ENCODE assay signal across 8 mouse cellular contexts in genomic region chr14:76010102-76011061, GRCm38 (mm10). TPM values are rescaled to one million over a fixed set of nuclear protein-coding genes. Genes with fewer than 3 reads are reported as not detected.
DNase-seq lines count a peak whose midpoint lies in the region; ATAC-seq and TF ChIP-seq lines count a peak whose summit lies in the region.

TSS of gene Gtf2f2 (minus strand) at chr14:76010865.

- peak within 1 kb of the TSS; percentile 84 for H3K4me2 ChIP-seq in forebrain, embryonic 13.5 days
- peak within 1 kb of the TSS; percentile 85 for H3K4me2 ChIP-seq in liver, postnatal 0 days (ENCODE audit: low read depth, low read length)
- peak within 1 kb of the TSS; percentile 78 for H3K4me2 ChIP-seq in neural tube, embryonic 14.5 days (ENCODE audit: low read depth, low read length)

- peak; percentile 81 for ATAC-seq in cerebellum, adult (ENCODE audit: insufficient number of reproducible peaks, low FRiP score, low TSS enrichment)
- ATAC-seq in forebrain, embryonic 13.5 days: peak; percentile 95
- peak; percentile 93 for ATAC-seq in liver, postnatal 0 days
- peak; percentile 90 for ATAC-seq in neural tube, embryonic 14.5 days (ENCODE audit: low read depth)

- peak within 1 kb of the TSS; percentile 83 for H3K9ac ChIP-seq in ES-Bruce4 (ENCODE audit: low read depth, poor library complexity, severe bottlenecking)
- H3K9ac ChIP-seq in forebrain, embryonic 13.5 days: peak within 1 kb of the TSS; percentile 85
- peak within 1 kb of the TSS; percentile 84 for H3K9ac ChIP-seq in liver, postnatal 0 days (replicated peaks)
- peak within 1 kb of the TSS; percentile 78 for H3K9ac ChIP-seq in neural tube, embryonic 14.5 days (replicated peaks; ENCODE audit: low read depth, low read length)

- peak; percentile 19 for TF ChIP-seq POLR2A in ES-Bruce4 (IDR thresholded peaks at IDR 0.05; ENCODE audit: insufficient read depth, low read length)

- no peaks in the 10 kb centered on the region; the same call in 1 of the 2 replicates for H3K27me3 ChIP-seq in ES-Bruce4 (ENCODE audit: control insufficient read depth, insufficient read depth, low read length, poor library complexity, severe bottlenecking)
- no peaks in the 10 kb centered on the region for H3K27me3 ChIP-seq in forebrain, embryonic 13.5 days
- H3K27me3 ChIP-seq in liver, postnatal 0 days (ENCODE audit: insufficient read depth, low read length): no peaks in the 10 kb centered on the region
- no peaks in the 10 kb centered on the region for H3K27me3 ChIP-seq in neural tube, embryonic 14.5 days (ENCODE audit: control insufficient read depth, insufficient read depth, low read length)

- no peak within 1 kb of the TSS for H3K27ac ChIP-seq in ES-Bruce4 (ENCODE audit: insufficient read depth, low read length)
- H3K27ac ChIP-seq in forebrain, embryonic 13.5 days: peak within 1 kb of the TSS; percentile 79
- H3K27ac ChIP-seq in liver, postnatal 0 days (ENCODE audit: low read depth): peak within 1 kb of the TSS; percentile 87
- H3K27ac ChIP-seq in neural tube, embryonic 14.5 days (ENCODE audit: low read depth, low read length): peak within 1 kb of the TSS; percentile 82

- WGBS in forebrain, embryonic 13.5 days: under 1% methylated on average over 67 of the region's 67 CpGs
- under 1% methylated on average over 67 of the region's 67 CpGs for WGBS in large intestine, adult 2 months
- under 1% methylated on average over 67 of the region's 67 CpGs for WGBS in liver, postnatal 0 days (ENCODE audit: insufficient replicate concordance)
- WGBS in neural tube, embryonic 14.5 days: 2% methylated on average over 67 of the region's 67 CpGs

- H3K4me1 ChIP-seq in ES-Bruce4 (ENCODE audit: control insufficient read depth, insufficient read depth, low read length): no peaks in the 10 kb centered on the region
- H3K4me1 ChIP-seq in forebrain, embryonic 13.5 days: peaks cover 28% of the 10 kb centered on the region
- H3K4me1 ChIP-seq in liver, postnatal 0 days (ENCODE audit: insufficient read depth): peaks cover 21% of the 10 kb centered on the region
- H3K4me1 ChIP-seq in neural tube, embryonic 14.5 days (ENCODE audit: control insufficient read depth, insufficient read depth, low read length): peaks cover 15% of the 10 kb centered on the region

- no peak for TF ChIP-seq CTCF in ES-Bruce4 (IDR thresholded peaks at IDR 0.05; ENCODE audit: low read depth, low read length)
- TF ChIP-seq CTCF in liver, postnatal 0 days (IDR thresholded peaks at IDR 0.05; ENCODE audit: low read depth): no peak

- peak within 1 kb of the TSS; percentile 76 for H3K4me3 ChIP-seq in ES-Bruce4 (ENCODE audit: low read depth, low read length)
- H3K4me3 ChIP-seq in forebrain, embryonic 13.5 days: peak within 1 kb of the TSS; percentile 87
- H3K4me3 ChIP-seq in liver, postnatal 0 days (ENCODE audit: low read depth, low read length): peak within 1 kb of the TSS; percentile 77
- H3K4me3 ChIP-seq in neural tube, embryonic 14.5 days (ENCODE audit: low read depth, low read length): peak within 1 kb of the TSS; percentile 96

- intact Hi-C loops in heart, postnatal 10 days (cut with DNase I): no loop called here

- TF ChIP-seq EP300 in ES-Bruce4 (IDR thresholded peaks at IDR 0.05; ENCODE audit: insufficient read depth, low read depth, low read length): peak; percentile 66; the same call in 1 of the 2 replicates
- TF ChIP-seq EP300 in liver, postnatal 0 days (IDR thresholded peaks at IDR 0.05; ENCODE audit: low read depth): no peak

- H3K9me3 ChIP-seq in ES-Bruce4 (replicated peaks; ENCODE audit: control insufficient read depth, insufficient read depth, low read length, poor library complexity, severe bottlenecking): no peaks in the 10 kb centered on the region; the same call in 1 of the 2 replicates
- H3K9me3 ChIP-seq in forebrain, embryonic 13.5 days (replicated peaks): no peaks in the 10 kb centered on the region
- H3K9me3 ChIP-seq in liver, postnatal 0 days (ENCODE audit: low read length): no peaks in the 10 kb centered on the region
- no peaks in the 10 kb centered on the region for H3K9me3 ChIP-seq in neural tube, embryonic 14.5 days (ENCODE audit: control insufficient read depth, low read length)

- peak; percentile 96 to 99 for DNase-seq in heart, postnatal 10 days
- peak; percentile 76 for DNase-seq in large intestine, adult 2 months (ENCODE audit: low read depth, low spot score)
- DNase-seq in liver, postnatal 0 days: peak; percentile 94
- peak; percentile 98 for DNase-seq in testis, postnatal 10 days (ENCODE audit: low spot score)

- H3K36me3 ChIP-seq in ES-Bruce4 (ENCODE audit: control insufficient read depth, insufficient read depth, low read length, poor library complexity, severe bottlenecking): peaks cover 5% of the 10 kb centered on the region; the same call in 1 of the 2 replicates
- peaks cover 4% of the 10 kb centered on the region; the same call in 1 of the 2 replicates for H3K36me3 ChIP-seq in forebrain, embryonic 13.5 days (ENCODE audit: poor library complexity, severe bottlenecking)
- no peaks in the 10 kb centered on the region; the same call in 1 of the 2 replicates for H3K36me3 ChIP-seq in liver, postnatal 0 days (replicated peaks; ENCODE audit: insufficient read depth, low read length)
- H3K36me3 ChIP-seq in neural tube, embryonic 14.5 days (ENCODE audit: control insufficient read depth, insufficient read depth, low read length): no peaks in the 10 kb centered on the region

RNA-seq across cellular contexts. Expression of gene Gtf2f2, which starts in this region (rescaled TPM):
- 49.9 and 53.3 TPM in 2 replicates for polyA plus RNA-seq in ES-Bruce4 (2011; ENCODE audit: insufficient read depth, insufficient read length, low read depth, missing spikeins)
- polyA plus RNA-seq in forebrain, embryonic 13.5 days (2015; fragmentation: Nextera tagmentation; extraction: Ambion mirVana): 52.3 and 56.5 TPM in 2 replicates
- 10 to 100 TPM; 17.7 to 21.1 TPM for total RNA-seq in heart, postnatal 10 days (2021)
- polyA plus RNA-seq in large intestine, adult 2 months (2012; rRNA removed): 3.9 and 4.1 TPM in 2 replicates
- polyA plus RNA-seq in liver, postnatal 0 days (2015; fragmentation: Nextera tagmentation; extraction: Ambion mirVana): 15.1 and 16.1 TPM in 2 replicates
- 40.5 and 47.7 TPM in 2 replicates for polyA plus RNA-seq in neural tube, embryonic 14.5 days (2014; fragmentation: Nextera tagmentation; extraction: Ambion mirVana)
